Mouse (Mus musculus): Measurements from ENCODE around the gene Zkscan7.

The Zkscan7 gene

GRCm38 (mm10) chr9:122901047-122901446 is 15.6 kb downstream of the Zkscan7 start:
- in situ Hi-C loops (cut with MboI; ENCODE audit: low sequenced_read_pairs): no loop called here

GRCm38 (mm10) chr9:122902717-122903535 is 17.4 kb downstream of the Zkscan7 start:
- in situ Hi-C loops (cut with MboI; ENCODE audit: low sequenced_read_pairs): no loop called here

GRCm38 (mm10) chr9:122922436-122922835 is 37.0 kb downstream of the Zkscan7 start:
- in situ Hi-C loops (cut with MboI; ENCODE audit: low sequenced_read_pairs): no loop called here

GRCm38 (mm10) chr9:122922936-122923381 is 37.5 kb downstream of the Zkscan7 start, which contains the start of gene Zfp105:
Zfp105 (plus strand) TSS chr9:122923072.
- in situ Hi-C loops (cut with MboI; ENCODE audit: low sequenced_read_pairs): no loop called here

GRCm38 (mm10) chr9:122928915-122929314 is 43.4 kb downstream of the Zkscan7 start:
- in situ Hi-C loops (cut with MboI; ENCODE audit: low sequenced_read_pairs): no loop called here

All from CH12F3 (cell line).